Mouse (Mus musculus) lung, embryonic 15.5 days (tissue): ENCODE results near the gene P2ry12. TPM values are rescaled to one million over a fixed set of nuclear protein-coding genes. Genes with fewer than 3 reads are reported as not detected.

Source experiments
- ATAC-seq: fragments of 200-750 bp; cut with Nextera tagmentation; 2 replicates; pipeline ENCODE4 v1.8.0; 2017; ENCODE audit warnings: moderate number of reproducible peaks, borderline replicate concordance; ENCODE audit not compliant: low FRiP score, low TSS enrichment; ENCODE audit errors: extremely low read depth
- H3K27ac ChIP-seq: fragments of 300-500 bp; sonication (generic); 2 replicates; pipeline ENCODE4 v1.5.1; 2015; ENCODE audit warnings: moderate library complexity, mild to moderate bottlenecking, inconsistent platforms
- H3K27me3 ChIP-seq: fragments of 300-500 bp; sonication (generic); 2 replicates; pipeline ENCODE4 v1.6.1; 2015; ENCODE audit warnings: inconsistent platforms
- H3K36me3 ChIP-seq: fragments of 300-500 bp; sonication (generic); 2 replicates; pipeline ENCODE4 v1.6.1; 2015; ENCODE audit warnings: inconsistent platforms
- H3K4me1 ChIP-seq: fragments of 300-500 bp; sonication (generic); 2 replicates; pipeline ENCODE4 v1.6.1; 2015; ENCODE audit warnings: inconsistent platforms
- H3K4me2 ChIP-seq: fragments of 300-500 bp; sonication (generic); 2 replicates; pipeline ENCODE4 v1.6.1; 2015; ENCODE audit warnings: inconsistent platforms, mild to moderate bottlenecking, moderate library complexity
- H3K4me3 ChIP-seq: fragments of 300-500 bp; sonication (generic); 2 replicates; pipeline ENCODE4 v1.5.1; 2015; ENCODE audit warnings: mild to moderate bottlenecking, inconsistent platforms
- H3K9ac ChIP-seq: fragments of 300-500 bp; sonication (generic); 2 replicates; pipeline ENCODE4 v1.6.1; 2015; ENCODE audit warnings: inconsistent platforms
- H3K9me3 ChIP-seq: fragments of 300-500 bp; sonication (generic); 2 replicates; pipeline ENCODE4 v1.6.1; 2016; ENCODE audit warnings: inconsistent platforms
- WGBS: fragments of 180-500 bp; shearing (Covaris S2); methylation state at CpG from one replicate; pipeline ENCODE4 v1.1.7; 2015; 5-methylcytosine and 5-hydroxymethylcytosine counted together
- polyA plus RNA-seq: library from polyadenylated mRNA; unstranded; fragments of >200 nt; fragmentation: Nextera tagmentation; extraction: Ambion mirVana; gene quantifications from 2 replicates; pipeline ENCODE4 v1.2.1, GENCODE M21; 2015

The P2ry12 gene
- polyA plus RNA-seq, 1 experiment from 2014 or later = 2.8 TPM

- Histone ChIP-seq H3K36me3 (no peaks in the 10 kb centered on the region), H3K4me3 (no peak overlapping the region), H3K4me2 (no peak overlapping the region), H3K4me1 (peaks cover 5% of the 10 kb centered on the region; the same call in 1 of the 2 replicates), H3K9ac (no peak overlapping the region), H3K27ac (no peak overlapping the region), H3K9me3 (no peaks in the 10 kb centered on the region), H3K27me3 (no peaks in the 10 kb centered on the region)
- no peak for ATAC-seq
- WGBS = 53% methylated on average over 6 of the region's 6 CpGs
These were observed 88.1 kb downstream of the P2ry12 start for GRCm38 (mm10) chr3:59174426-59175154.

DNA sequence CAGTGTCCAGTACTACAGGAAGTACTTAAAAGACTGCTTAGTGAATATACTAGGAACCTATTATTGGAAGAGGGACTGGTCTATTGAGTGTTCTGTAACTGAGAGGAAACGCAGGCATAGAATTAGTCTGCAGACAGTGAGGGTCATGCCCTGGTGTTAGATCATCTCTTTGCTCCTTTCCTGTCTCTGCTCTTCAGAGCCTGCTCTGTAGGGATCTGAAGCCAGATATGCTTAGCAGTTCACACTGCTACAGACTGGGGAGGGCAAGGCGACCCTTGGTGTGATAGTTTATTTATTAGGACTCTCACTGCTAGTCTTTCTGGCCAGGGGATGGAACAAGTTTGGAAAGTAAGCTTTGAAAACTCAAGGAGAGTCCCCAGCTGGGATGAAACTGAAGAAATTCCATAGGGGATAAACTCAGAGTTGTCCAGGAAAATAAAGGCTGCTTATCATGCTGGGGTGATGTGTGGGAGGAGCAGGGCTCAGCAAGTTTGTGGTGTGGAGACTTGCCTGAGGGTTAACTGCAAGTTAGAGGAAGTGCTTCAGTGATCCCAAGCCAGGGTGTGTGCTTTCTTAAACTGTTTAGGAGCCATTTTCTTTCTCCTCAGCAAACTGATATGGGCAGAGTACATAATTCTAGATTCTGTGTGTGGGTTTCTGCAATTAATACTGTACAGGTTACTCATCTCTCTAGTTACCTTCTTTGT, 92.6 kb downstream of the P2ry12 start:
- Histone ChIP-seq H3K9me3 (no peaks in the 10 kb centered on the region), H3K4me1 (peaks cover 15% of the 10 kb centered on the region), H3K4me3 (no peak overlapping the region), H3K4me2 (no peak overlapping the region), H3K36me3 (no peaks in the 10 kb centered on the region), H3K9ac (no peak overlapping the region), H3K27ac (peak overlapping the region; percentile 71), H3K27me3 (no peaks in the 10 kb centered on the region)
- ATAC-seq = no peak
- 28% methylated on average over 2 of the region's 2 CpGs for WGBS

DNA sequence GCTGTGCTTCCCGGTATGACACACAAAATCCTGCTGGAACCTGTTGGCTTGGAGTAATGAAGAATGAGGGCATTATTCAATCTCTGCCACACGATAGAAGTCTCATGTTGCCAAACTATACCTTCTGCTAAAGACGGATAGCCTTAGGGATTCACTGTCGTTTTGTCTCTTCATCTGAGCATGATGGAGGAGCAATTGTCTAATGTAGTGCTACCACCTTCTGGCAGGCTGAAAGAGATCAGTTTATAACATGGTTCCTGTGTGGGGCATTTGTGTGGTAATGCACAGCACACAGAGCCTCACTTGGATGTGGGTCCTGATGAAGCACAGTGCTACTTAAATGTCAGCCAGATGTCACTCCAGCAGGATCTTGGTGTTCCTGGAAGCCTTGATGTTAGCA, 93.5 kb downstream of the P2ry12 start:
- 67% methylated on average over 4 of the region's 4 CpGs for WGBS

DNA sequence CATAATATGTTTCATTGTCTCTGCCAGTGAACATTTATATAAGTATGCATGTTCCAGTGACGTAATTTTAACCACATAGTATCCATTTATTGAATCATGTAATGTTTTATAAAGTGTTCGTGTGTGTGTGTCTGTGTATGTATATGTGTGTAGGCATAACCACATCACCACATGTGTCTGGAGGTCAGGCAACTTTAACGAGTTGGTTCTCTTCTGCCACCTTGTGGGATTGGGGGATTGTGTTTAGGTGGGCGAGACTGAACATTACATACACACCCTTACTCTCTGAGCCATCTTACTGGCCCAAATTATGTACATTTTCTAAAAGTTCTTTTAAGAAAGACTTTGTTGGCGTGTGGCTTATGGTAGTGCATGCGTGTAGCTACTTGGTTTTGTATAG, 94.2 kb downstream of the P2ry12 start:
- Histone ChIP-seq H3K4me3 (no peak overlapping the region), H3K4me2 (no peak overlapping the region), H3K9me3 (no peaks in the 10 kb centered on the region), H3K36me3 (no peaks in the 10 kb centered on the region), H3K9ac (no peak overlapping the region), H3K4me1 (peaks cover 11% of the 10 kb centered on the region), H3K27me3 (no peaks in the 10 kb centered on the region), H3K27ac (peak overlapping the region; percentile 85; the same call in 1 of the 2 replicates)
- WGBS = 86% methylated on average over 6 of the region's 6 CpGs
- ATAC-seq = no peak

More for the DNA sequence above, 93.5 kb downstream of the P2ry12 start:
- Histone ChIP-seq H3K9ac (no peak overlapping the region), H3K27me3 (no peaks in the 10 kb centered on the region), H3K9me3 (no peaks in the 10 kb centered on the region), H3K4me3 (no peak overlapping the region), H3K27ac (no peak overlapping the region), H3K4me1 (peaks cover 11% of the 10 kb centered on the region), H3K36me3 (no peaks in the 10 kb centered on the region), H3K4me2 (no peak overlapping the region)
- ATAC-seq = no peak

GRCm38 (mm10) chr3:59167417-59168054, 95.1 kb downstream of the P2ry12 start:
- peak overlapping the region; percentile 85 for H3K27ac ChIP-seq

More at GRCm38 (mm10) chr3:59167417-59168054, 95.1 kb downstream of the P2ry12 start:
- H3K27me3 ChIP-seq = no peaks in the 10 kb centered on the region
- no peaks in the 10 kb centered on the region for H3K9me3 ChIP-seq
- peak; percentile 92 for ATAC-seq
- H3K4me3 ChIP-seq = no peak overlapping the region
- H3K4me2 ChIP-seq = no peak overlapping the region
- peaks cover 11% of the 10 kb centered on the region for H3K4me1 ChIP-seq
- WGBS = 34% methylated on average over 2 of the region's 2 CpGs
- H3K9ac ChIP-seq = no peak overlapping the region
- H3K36me3 ChIP-seq = no peaks in the 10 kb centered on the region

Other genes starting within 250 kb of the P2ry12 start
- 0.92 and 1.3 TPM in 2 replicates for gene Gpr171, start 161.1 kb downstream of the P2ry12 start, polyA plus RNA-seq
- gene P2ry14, start 109.3 kb downstream of the P2ry12 start, polyA plus RNA-seq = 19.1 and 24.7 TPM in 2 replicates
- gene Gpr87, start 67.8 kb downstream of the P2ry12 start, polyA plus RNA-seq = 0.21 and 0.29 TPM in 2 replicates
- 1.4 and 1.6 TPM in 2 replicates for gene P2ry13, start 52.0 kb downstream of the P2ry12 start, polyA plus RNA-seq
- 11.1 and 11.7 TPM in 2 replicates for gene Igsf10, start 81.5 kb upstream of the P2ry12 start, polyA plus RNA-seq